Mouse (Mus musculus) layer of hippocampus, adult 11-12 months (tissue): Measurements from ENCODE around the gene Syce2.
"Not testable (repeated sequence)": the region's sequence is repeated elsewhere in the genome, so short reads cannot be mapped to it uniquely, and the experiment has no call there.

Experiments
- DNase-seq: peaks from one replicate; pipeline ENCODE4 v3.0.0; 2022; ENCODE audit warnings: low spot score

Gene Syce2

DNA sequence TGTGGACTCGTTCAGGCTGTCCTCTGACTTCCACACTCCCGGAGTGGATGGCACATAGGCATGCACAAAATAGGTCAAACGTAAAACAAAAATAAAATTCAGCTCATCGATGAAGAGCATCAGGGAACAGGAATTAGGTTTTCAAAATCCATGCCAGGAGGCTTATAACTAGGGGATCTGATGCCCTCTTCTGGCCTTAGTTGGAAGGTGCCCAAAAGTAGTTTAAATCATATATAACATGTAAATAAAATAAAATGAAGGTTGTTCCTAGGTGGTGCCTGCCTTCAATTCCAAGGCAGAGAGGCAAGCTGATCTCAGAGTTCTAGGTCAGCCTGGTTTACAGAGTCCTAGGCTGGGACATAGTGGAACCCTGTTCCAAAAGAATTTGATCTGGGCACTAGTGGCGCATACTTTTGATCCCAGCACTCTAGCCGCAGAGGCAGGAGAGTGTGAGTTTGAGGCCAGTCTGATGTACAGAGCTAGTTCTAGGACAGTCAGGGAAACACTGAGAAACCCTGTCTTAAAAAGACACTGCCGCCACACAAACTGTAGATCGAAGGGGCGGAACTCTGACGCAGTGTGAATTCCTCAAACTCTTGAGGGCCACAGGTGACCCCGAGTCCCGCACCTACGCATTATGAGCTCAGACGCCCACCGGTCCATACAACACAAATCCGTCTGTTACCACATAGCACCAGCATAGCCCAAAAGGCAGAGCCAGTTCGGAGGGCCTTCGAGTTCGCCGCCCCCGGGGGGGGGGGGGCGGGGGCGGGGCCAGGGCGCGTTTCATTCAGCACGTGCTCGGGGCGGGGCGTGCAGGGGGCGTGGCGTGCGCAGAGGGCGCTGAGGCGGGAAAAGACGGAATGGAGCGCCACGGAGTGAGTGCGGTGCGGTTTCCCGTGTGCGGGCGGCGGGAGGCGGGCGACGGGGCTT lies at the start of gene Syce2:
Syce2 (plus strand) TSS at position 736 of the 933 bp plus-strand sequence.
- peak; percentile 56 for DNase-seq

- no peak for DNase-seq
Measured at GRCm38 (mm10) chr8:84822723-84823122, 49.2 kb upstream of the Syce2 start, which contains the start of gene Dand5. Gene Dand5 (minus strand): TSS chr8:84822823.

DNA sequence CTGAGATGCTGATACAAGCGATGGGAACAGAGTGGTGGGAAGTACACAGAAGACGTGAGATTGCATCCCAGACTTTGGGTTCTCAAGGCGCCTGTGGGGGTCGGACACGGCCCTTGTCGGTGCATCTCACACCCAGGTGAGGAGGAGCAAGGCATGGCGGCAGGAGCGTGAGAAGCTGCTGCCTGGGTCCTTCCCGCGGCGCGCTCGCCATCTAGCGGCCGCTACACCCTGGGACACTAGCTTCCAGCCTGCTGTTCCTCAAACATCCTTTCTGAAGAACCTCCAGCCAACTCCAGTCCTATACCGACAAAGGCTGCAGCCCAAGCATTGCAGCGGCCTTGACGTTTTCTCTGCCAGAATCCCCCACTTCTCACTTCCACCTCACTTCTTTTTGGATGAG lies 48.3 kb upstream of the Syce2 start:
- DNase-seq: peak; percentile 66

DNA sequence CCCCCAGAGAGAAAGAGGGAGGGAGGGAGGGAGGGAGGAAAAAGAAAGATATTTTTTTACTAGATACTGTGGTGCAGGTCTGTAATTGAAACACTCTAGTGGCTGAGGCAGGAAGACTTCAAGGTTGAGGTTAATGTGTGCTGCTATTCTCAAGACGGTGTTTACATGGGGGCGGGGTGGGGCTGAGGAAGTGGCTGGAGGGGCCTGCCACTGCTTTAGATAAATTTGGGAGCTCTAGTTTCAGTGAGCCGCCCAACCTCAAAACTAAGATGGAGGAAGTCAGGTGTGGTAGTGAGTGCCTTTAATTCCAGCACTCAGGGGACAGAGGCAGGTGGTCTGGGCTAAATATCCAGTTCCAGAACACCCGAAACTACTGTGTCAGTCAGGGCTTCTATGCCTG lies 46.3 kb upstream of the Syce2 start:
- DNase-seq: no peak

DNA sequence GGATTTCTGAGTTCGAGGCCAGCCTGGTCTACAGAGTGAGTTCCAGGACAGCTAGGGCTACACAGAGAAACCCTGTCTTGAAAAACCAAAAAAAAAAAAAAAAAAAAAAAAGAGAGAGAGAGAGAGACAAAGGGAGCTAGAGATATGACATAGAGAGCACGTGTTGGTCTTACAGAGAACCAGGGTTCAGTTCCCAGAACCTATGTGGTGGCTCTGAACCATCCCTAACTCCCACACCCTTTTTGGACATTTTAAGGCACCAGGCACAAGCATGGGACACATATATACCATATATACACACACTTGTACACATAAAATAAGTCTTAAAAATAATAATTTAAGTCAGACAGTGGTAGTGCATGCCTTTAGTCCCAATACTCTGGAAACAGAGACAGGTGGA lies 45.4 kb upstream of the Syce2 start:
- DNase-seq: not testable (repeated sequence)

DNA sequence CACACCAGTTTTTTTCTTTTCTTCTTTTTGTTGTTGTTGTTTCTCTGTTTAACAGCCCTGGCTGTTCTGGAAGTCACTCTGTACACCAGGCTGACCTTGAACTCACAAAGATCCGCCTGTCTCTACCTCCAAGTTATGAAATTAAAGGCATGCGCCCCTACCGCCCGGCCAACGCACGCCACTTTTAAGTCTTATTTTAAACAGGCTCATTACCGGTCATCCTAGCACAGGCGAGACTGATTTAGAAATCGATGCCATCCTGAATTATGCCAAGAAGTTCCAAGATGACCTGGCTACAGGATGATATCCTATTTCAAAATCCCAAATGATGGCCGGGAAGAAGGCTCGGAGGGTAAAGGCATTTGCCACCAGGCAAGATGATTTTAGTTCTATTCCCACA lies 40.4 kb upstream of the Syce2 start, which contains the start of gene Gadd45gip1:
Gadd45gip1 (plus strand) TSS at position 33 of the 400 bp plus-strand sequence.
- no peak for DNase-seq

- DNase-seq: peak; percentile 72
Measured at GRCm38 (mm10) chr8:84832034-84832717, 39.7 kb upstream of the Syce2 start.

GRCm38 (mm10) chr8:84832759-84833742 lies 38.9 kb upstream of the Syce2 start:
- DNase-seq: no peak

GRCm38 (mm10) chr8:84834002-84834865 lies 37.7 kb upstream of the Syce2 start:
- no peak for DNase-seq

DNA sequence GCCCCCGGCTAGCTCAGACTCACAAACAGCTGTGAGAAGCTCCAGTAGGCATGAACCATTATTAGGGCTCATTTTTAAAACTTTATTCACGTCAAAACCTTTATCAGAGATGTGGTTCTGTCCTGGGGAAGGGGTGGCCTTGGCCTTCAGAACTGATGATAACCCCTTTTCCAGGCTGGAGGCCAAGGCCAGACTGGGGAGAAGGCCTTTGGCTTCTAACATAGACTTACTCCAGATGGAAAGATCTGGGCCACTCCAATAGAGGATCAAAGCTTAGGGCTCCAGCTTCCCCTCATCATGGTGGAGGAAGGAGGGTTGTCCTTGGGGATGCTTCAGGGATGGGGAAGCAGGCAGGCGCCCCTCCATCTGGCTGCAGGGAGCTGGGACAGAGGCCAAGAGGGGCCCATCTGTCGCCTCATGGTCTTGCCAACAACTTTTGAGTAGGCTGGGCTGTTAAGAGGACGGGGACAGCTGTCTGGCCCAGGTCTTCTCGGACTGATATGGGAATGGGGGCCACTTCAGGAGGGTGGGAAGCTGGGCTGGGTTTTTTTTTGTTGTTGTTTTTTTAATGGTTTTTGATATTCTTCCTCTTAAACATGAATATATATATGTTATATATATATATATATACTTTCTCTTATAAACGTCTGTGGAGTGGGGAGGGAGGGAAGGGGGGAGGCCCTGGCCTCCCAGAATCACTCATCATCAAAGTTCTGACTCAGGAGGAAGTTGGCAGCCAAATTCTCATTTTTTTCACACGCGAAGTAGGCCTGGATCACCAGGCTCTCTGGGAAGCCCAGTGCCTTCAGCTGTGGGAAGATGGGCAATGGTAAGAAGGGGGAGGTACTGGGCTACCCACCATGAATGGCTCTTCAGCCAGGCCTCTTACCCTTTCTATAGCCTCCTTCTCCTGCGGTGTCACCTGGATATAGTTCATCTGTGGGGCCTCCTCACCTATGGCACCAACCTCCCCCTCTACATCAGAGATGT lies 36.8 kb upstream of the Syce2 start:
- peak; percentile 84 for DNase-seq

GRCm38 (mm10) chr8:84837149-84837911 lies 34.6 kb upstream of the Syce2 start:
- DNase-seq: no peak

DNA sequence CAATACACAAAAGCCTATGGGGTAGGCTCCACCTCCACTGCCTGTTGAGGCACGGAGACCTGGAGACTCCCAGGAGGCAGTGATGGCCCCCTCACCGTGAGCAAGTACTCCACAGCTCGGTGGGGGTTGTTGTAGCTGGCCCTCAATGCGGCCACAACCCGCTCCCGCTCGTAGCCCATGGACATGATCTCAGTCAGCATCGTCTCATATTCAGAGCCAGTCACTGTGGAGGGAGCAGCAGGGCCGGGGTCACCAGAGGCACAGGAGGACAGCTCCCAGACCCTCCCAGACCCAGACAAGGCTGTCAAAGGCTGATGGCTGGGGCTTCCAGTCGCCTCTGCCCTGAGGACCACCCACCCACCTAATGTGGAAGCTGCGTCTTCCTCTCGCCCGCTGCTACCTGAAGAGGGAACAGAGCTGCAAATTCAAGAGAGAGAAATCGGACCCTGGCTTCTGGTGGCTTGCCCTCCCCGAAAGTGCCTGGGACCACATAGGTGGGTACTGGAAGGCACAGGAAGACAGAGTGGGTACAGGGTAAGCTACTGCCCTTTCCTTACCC lies 33.9 kb upstream of the Syce2 start:
- DNase-seq: no peak

DNA sequence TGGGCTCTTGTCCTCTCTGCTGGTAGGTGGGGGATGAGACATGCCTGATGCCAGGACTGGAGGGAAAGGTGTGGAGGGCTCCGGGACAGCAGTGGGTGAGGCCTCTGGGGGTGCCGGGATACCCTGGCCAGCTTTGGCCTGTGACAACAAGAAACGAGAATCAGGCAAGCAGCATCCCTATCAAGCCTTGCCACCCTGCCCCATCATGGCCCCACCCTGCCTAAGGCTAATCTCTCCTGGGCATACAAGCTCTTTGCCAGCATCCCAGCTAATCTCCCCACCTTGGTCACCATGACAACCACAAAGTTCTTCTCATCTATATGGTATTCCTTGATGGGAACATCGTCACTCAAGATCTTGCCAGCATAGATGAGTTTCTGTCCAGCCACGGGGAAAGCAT lies 33.4 kb upstream of the Syce2 start:
- DNase-seq: no peak

- DNase-seq: no peak
Measured at GRCm38 (mm10) chr8:84839411-84839810, 32.5 kb upstream of the Syce2 start.

GRCm38 (mm10) chr8:84839875-84840247 lies 32.0 kb upstream of the Syce2 start:
- no peak for DNase-seq

DNA sequence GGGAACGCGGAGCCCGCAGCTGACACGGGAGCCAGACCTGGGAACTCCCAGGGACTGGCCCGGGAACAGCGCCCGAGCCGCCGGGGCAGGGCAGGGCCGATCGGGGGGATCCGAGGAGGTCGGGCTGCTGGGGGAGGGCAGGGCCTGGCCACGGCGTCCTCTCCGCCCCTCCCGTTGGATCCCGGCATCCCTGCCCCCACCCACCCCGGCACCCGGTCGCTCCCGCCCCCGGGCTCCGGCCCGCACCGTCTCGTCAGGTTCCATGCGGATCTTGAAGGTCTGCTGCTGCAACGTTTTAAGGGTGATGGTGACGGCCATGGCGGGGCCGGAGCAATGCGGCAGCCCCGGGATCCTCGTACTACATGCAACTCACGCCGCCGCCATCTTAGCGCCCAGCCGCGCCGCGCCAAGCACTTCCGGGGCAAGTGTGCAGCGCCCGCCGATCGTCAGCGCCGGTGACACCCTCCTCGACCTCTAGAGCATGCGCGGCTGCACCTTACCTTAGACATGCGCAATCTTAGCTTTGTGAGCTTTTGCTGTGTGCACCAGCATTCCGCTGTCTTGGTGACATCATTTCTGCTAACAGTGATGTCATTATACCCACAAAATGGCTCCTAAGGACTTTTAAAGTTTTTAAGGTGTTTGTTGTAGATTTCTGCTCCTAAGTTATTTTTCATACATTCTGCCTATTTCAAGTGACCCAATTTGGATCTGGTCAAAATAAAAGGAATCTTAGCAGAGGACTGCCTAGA lies 31.5 kb upstream of the Syce2 start, which contains the start of gene Rad23a:
Rad23a (minus strand) TSS at position 418 of the 752 bp plus-strand sequence.
- DNase-seq: peak; percentile 92

DNA sequence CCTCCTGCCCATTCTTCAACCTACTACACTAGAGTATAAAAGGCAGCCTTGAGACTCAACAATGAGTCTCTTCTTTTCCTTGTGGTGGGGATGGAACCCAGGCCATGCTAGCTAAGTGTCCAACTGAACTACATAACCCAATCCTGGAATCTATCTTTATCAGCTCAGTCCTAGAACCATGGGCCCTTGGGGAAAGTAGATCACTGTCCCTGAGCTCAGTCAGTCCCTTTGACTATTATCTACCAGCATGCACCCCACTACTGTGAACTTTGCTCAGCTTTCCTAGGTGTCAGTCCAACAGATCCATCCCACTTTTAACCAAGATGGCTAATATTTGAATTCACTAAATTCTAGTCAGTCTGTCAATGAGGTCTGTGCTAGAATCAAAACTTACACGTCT lies 30.4 kb upstream of the Syce2 start:
- no peak for DNase-seq
